Mouse (Mus musculus) v-Abl transformed pro-B cells (cell line): Measurements from ENCODE around the gene Fuz.

Source experiments
- in situ Hi-C, 2 experiments: fragments of 400-800 bp; cut with MboI; formaldehyde crosslinking; loops; one replicate each; pipeline ENCODE4 v1.15.1; 2025; ENCODE audit not compliant: unreplicated experiment in 2 of 2

The Fuz gene

GRCm38 (mm10) chr7:44895593-44896434, at the start of gene Fuz:
TSS of gene Fuz (plus strand) at chr7:44896079.
- in situ Hi-C loops, result loop anchor here (5.0 to 10.0 kb wide), 2 partner anchors 44 to 59 kb away; no protein-coding TSS in a partner anchor

GRCm38 (mm10) chr7:44846804-44847203, 49.1 kb upstream of the Fuz start:
- in situ Hi-C loops, result no loop called here

GRCm38 (mm10) chr7:44847772-44848171, 48.1 kb upstream of the Fuz start:
- in situ Hi-C loops, result no loop called here

DNA sequence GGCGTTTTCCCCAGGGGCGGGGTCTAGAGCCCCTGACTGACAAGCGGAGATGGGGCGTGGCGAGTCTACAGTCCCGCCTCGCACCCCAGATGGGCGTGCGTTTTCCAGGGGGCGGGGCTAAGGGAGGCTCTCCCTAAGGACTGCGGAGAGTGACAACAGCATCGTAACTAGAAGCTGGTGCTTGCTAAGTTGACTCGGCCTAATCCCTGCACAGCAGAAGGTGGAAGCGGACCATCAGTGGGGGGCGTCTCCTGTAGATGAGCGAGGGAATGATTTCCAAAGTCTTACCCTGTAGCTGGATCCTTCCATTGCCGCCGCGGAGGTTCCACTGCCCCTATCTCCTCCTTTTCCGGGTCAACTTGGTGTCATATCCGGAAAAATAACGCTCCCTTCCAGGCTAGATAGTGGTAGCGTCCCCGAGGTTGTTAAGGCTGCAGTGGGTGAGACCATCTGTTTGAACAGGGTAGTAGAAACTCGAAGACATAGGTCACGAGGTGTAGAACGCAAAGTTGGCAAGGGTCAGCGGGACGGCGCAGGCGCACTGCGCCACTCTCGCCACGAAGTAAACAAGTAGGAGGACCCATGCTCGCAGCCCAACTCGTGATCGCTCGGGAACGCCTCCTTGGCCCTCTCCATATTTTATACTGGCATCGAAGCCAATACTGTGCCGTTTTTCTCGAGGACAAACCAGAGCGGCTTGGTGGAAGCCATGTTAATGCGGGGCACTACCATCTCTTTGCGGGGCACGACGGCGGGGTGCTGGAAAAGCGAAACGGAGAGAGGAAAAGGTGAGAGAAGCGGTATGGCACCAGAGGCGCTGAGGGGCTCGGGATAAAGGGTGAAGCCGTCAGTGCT, 47.1 kb upstream of the Fuz start, which contains the start of the genes Akt1s1 and Tbc1d17:
Akt1s1 (plus strand) TSS at position 431 of the 855 bp plus-strand sequence.
Tbc1d17 (minus strand) TSS at position 519 of the 855 bp plus-strand sequence.
- in situ Hi-C loops, result no loop called here

DNA sequence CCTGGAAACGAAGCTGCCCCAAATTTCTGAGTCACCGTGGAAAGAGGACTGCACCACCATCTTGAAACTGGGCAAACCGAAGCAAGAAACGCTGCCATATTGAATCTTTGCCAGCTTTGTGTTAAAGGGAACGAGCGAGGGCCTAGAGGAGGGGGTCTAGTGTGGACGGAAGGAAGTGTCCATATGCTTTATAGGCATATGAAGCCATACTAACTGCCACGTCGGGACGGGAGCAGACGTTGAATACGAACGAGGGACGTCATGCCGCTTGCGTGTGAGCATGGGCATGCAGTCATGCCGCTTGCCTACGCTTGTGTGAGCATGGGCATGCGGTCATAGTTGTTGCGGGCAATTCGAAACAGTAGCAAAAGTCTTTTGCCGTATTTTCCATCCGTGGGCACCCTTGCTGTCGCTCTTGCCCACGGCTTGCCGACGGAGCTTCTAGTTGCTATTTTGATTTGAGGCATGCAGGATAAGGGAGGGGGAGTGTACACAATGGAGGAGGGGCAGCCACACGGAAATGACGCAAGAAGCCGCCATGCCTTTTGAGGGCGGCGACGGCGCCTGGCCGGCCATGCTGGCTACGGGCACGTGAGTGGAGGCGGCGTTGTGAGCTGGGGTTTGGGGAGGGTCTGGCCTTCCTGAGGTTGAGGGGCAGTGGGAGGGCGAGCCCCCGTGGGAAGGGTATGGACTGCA, 46.3 kb upstream of the Fuz start:
- in situ Hi-C loops, result loop anchor here (5.0 to 25.0 kb wide), 3 partner anchors 48 to 312 kb away; partner anchors contain the start of genes Fuz (in 2 of the 2), Pold1 (in 1 of the 2), Rpl13a (in 1 of the 2) and Spib (in 1 of the 2)

- in situ Hi-C loops, result loop anchor here (5.0 to 25.0 kb wide), 3 partner anchors 47 to 313 kb away; partner anchors contain the start of genes Fuz (in 2 of the 2), Pold1 (in 1 of the 2), Rpl13a (in 1 of the 2) and Spib (in 1 of the 2)
Measured at GRCm38 (mm10) chr7:44850146-44850545, 45.7 kb upstream of the Fuz start.

DNA sequence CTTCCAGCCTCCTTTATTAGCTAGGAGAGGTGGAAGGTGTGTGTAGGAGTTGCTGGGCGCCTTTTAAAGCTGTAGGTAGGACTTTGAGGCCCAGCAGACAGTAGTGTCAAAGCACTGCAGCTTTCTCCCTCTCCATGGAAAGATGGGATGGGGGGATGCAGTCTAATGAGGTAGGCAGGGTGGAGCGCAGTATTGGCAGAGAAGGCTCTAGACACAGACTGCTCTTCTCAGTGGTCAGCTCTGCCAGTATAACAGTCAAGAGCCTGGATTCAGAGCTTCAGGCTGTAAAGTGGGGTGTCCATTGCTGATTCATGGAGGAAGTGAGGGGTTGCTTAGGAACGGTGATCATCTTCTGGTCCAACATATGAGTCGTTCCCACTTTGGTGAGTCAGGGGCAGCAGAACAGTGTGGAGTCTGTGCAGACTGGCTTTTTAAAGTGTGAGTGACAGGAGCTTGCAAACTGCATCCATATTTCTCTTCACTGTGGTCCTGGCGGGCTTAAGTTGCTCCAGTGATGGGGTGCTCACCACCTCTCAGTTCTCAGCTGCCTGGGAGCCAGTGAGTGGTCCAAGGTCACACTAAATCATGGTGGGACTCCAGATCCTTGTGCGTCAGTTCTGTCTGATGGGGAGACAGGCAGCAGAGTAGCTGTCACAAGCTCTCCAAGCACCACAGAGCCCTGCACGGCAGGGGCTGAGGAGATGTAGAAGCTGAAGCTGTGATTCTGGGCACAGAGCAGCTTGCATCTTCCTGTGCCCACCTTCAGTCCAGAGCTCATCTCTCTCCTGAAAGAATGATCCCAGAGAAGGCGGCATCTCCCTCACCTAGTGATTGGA, 44.9 kb upstream of the Fuz start:
- in situ Hi-C loops, result loop anchor here (5.0 to 25.0 kb wide), 3 partner anchors 46 to 314 kb away; partner anchors contain the start of genes Fuz (in 2 of the 2), Pold1 (in 1 of the 2), Rpl13a (in 1 of the 2) and Spib (in 1 of the 2)

- in situ Hi-C loops, result loop anchor here (5.0 to 25.0 kb wide), 3 partner anchors 46 to 314 kb away; partner anchors contain the start of genes Fuz (in 2 of the 2), Pold1 (in 1 of the 2), Rpl13a (in 1 of the 2) and Spib (in 1 of the 2)
Measured at GRCm38 (mm10) chr7:44851625-44852234, 44.1 kb upstream of the Fuz start.

DNA sequence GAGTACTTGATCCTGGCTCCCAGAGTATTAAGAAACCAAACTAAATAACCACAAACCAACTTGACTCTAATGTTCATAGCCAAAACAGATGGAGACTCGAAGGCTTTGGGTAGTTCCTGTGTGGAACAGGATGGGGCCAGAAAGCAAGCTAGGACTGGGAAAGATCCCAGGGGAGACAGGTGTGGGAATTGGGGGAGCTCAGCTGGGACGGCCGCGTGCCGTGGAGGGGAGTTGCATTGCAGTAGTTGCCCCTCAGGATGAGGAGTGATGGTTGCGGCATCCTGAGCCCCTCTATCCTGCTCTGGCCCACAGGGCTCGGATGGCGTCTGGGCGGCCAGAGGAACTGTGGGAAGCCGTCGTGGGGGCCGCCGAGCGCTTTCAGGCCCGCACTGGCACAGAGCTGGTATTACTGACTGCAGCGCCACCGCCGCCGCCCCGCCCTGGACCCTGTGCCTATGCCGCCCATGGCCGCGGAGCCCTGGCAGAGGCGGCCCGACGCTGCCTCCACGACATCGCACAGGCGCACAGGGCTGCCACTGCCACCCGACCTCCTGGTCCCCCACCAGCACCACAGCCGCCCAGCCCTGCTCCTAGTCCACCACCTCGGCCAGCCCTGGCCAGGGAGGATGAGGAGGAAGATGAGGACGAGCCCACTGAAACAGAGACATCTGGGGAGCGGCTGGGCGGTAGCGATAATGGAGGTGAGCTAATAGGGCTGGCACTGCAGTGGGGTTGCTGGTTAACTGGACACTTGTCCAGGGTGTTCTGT, 43.4 kb upstream of the Fuz start:
- in situ Hi-C loops, result loop anchor here (5.0 to 25.0 kb wide), 3 partner anchors 45 to 315 kb away; partner anchors contain the start of genes Fuz (in 2 of the 2), Pold1 (in 1 of the 2), Rpl13a (in 1 of the 2) and Spib (in 1 of the 2)

- in situ Hi-C loops, result loop anchor here (5.0 to 25.0 kb wide), 3 partner anchors 44 to 316 kb away; partner anchors contain the start of genes Fuz (in 2 of the 2), Pold1 (in 1 of the 2), Rpl13a (in 1 of the 2) and Spib (in 1 of the 2)
Measured at GRCm38 (mm10) chr7:44853065-44853464, 42.8 kb upstream of the Fuz start.

DNA sequence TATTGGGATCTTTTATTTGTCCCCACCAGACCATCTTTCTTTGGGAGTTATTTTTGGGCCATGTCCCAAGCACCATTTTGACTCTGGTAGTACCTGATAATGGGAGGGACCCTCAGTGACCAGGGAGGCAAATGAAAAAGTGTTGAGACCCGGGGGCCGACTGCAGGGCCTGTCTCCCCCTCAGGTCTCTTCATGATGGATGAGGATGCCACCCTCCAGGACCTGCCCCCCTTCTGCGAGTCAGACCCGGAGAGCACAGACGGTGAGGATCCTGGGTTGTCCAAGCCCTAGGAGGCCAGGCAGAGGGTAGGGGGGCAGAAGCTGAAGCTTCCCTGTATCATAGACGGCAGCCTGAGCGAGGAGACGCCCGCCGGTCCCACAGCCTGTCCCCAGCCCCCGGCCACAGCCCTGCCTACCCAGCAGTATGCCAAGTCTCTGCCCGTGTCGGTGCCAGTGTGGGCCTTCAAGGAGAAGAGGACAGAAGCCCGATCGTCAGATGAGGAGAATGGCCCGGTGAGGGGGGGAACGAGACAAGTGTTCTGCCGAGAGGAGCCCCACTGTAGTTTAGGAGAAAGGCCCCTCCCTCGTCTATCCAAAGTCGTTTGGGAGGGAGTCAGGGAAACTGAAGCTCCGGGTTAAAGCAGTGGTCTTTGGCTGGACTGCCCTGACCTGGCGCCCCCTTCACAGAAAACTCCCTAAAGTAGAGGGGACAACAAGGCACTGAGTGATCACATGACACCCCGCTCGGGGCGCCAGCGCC, 42.1 kb upstream of the Fuz start:
- in situ Hi-C loops, result loop anchor here (5.0 to 25.0 kb wide), 3 partner anchors 44 to 316 kb away; partner anchors contain the start of genes Fuz (in 2 of the 2), Pold1 (in 1 of the 2), Rpl13a (in 1 of the 2) and Spib (in 1 of the 2)

DNA sequence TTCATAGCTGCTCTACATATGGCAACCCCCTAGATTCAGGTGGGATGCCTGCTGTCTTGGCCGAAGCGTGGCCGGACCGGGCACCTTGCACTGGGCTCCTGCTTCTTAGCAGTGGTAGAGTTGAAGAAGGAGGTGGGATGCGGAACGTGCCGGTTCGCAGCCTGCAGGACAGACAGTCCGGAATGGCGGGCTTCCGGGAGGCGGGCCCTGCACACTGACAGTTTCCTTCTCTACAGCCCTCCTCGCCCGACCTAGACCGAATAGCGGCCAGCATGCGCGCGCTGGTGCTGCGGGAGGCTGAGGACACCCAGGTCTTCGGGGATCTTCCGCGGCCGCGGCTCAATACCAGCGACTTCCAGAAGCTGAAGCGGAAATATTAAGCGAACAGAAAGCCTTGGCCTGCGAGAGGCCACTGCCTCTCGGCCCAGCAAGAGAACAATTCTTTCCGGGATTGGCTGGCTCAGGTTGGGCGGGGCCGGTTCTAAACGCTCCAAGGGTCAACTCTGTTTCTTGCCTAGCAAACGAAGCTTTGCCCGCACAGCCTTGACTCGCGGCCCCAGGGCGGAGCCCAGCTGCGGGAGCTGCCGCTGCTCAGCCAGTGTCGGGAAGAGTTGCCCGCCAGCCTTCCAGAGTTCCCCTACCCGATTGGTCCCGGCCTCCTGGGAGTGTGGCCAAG, 41.4 kb upstream of the Fuz start:
- in situ Hi-C loops, result loop anchor here (5.0 to 25.0 kb wide), 3 partner anchors 43 to 317 kb away; partner anchors contain the start of genes Fuz (in 2 of the 2), Pold1 (in 1 of the 2), Rpl13a (in 1 of the 2) and Spib (in 1 of the 2)

GRCm38 (mm10) chr7:44855036-44855435, 40.8 kb upstream of the Fuz start:
- in situ Hi-C loops, result loop anchor here in 1 of 2 experiments (25.0 kb wide), 1 partner anchor 318 kb away; the partner anchor contains the start of genes Pold1 and Spib

GRCm38 (mm10) chr7:44856265-44856916, 39.5 kb upstream of the Fuz start:
- in situ Hi-C loops, result loop anchor here in 1 of 2 experiments (25.0 kb wide), 1 partner anchor 319 kb away; the partner anchor contains the start of genes Pold1 and Spib

- in situ Hi-C loops, result loop anchor here in 1 of 2 experiments (25.0 kb wide), 1 partner anchor 320 kb away; the partner anchor contains the start of genes Pold1 and Spib
Measured at GRCm38 (mm10) chr7:44857042-44857552, 38.8 kb upstream of the Fuz start, which contains the start of gene Pnkp. TSS of gene Pnkp (plus strand) at chr7:44857139.
